Mouse (Mus musculus) A20 (cell line): ENCODE data around the gene Tmem144.

Experiments
- DNase-seq: peaks from one replicate; pipeline ENCODE4 v3.0.0-alpha.2; 2011; ENCODE audit warnings: low read depth, low spot score

Gene Tmem144

GRCm38 (mm10) chr3:79852654-79853166 is at the start of gene Tmem144:
Gene Tmem144 (minus strand): TSS chr3:79852773.
- no peak for DNase-seq

DNA sequence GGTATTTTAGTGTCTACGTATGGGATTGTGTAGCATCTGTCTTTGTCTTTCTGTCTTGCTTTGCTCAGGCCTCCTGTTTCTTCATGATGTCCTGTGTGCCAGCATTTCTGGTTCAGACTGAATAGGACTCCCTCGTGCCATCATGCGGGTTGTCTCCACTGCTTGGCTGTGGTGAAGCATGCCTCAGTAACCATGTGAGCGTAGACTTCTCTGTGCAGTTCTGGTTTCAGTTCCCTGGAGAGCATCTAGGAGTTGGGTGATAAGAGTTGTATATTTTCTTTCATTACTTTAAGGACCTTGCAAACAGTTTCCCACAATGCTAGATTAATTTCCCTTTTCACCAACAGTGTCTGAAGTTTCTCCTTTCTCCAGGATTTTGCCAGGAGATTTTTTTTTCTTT is 49.2 kb upstream of the Tmem144 start:
- DNase-seq, result peak; percentile 11

DNA sequence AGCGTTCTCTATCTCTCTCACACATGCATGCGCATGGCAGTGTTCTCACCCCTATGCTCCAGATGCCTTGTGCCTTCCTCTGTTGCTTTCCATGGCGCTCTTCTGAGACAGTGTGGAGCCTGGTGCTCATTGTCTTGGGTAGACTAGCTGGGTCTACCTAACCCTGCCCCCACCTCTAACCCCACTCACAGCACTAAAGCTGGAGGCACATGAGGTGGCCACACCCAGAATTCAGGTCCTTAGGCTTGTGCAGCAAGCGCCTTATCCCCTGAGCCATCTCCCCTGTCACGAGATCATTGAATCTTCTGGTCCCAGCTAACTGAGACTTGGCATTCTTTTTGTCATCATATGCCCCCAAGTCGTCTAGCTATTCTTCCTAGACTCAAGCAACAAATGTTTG is 48.7 kb upstream of the Tmem144 start:
- DNase-seq, result no peak

- no peak for DNase-seq
These were observed 47.9 kb upstream of the Tmem144 start for GRCm38 (mm10) chr3:79900502-79900901.

- DNase-seq, result no peak
These were observed 47.3 kb upstream of the Tmem144 start for GRCm38 (mm10) chr3:79899906-79900305.

- no peak for DNase-seq
These were observed 45.9 kb upstream of the Tmem144 start for GRCm38 (mm10) chr3:79898514-79898913.

GRCm38 (mm10) chr3:79897534-79898370 is 45.2 kb upstream of the Tmem144 start:
- no peak for DNase-seq

- DNase-seq, result no peak
These were observed 35.4 kb upstream of the Tmem144 start for GRCm38 (mm10) chr3:79887966-79888365.

GRCm38 (mm10) chr3:79887161-79887855 is 34.7 kb upstream of the Tmem144 start:
- DNase-seq, result no peak

GRCm38 (mm10) chr3:79886357-79887091 is 34.0 kb upstream of the Tmem144 start:
- peak; percentile 16 for DNase-seq

DNA sequence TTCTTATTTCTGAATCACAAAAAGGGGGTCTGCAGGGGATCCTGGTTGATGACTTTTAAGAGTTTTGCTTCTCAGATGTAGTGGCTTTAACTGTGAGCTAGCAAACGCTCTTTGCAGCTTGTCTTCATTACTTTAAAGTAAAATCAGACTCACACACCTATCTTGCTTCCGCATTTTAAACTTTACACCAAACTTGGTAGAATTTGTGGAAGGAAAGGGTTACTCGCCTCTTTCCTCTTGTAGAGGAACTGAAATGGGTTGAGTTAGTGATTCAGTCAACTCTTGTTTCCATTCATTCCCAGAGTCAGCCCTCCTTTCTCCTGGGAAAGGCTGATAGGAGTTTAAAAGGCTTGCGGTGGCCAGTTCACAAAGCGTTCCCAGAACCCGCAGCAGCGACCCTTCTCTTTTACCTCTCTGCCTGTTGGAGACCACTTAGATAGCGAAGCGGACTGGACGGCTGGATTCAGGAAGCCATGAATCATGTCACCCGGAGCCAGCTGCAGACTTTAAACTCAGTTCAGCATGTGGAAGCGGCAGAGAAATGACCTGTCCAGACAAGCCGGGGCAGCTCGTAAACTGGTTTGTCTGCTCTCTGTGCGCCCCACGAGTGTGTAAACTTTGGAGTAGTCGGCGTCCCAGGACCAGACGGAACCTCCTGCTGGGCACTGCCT is 33.2 kb upstream of the Tmem144 start:
- no peak for DNase-seq

GRCm38 (mm10) chr3:79884761-79885189 is 32.2 kb upstream of the Tmem144 start:
- peak; percentile 30 for DNase-seq

DNA sequence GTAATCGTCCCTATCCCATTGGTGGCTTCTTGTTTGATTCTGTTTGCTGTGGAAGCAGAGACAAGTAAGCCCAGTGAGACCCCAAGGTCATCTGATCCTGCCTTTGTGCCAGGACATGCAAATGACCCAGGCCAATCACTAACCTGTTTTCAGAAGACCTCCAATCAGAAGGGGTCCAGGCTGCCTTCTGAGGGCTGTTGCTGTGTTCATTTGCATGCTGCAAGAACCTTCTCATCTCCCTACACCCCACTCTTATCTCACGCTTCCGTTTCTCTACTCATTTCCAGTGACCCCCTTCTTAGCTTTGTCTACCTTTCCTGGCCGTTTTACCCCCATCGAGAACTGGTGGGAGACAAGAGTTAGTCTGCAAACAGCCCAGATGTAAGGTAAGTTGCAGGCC is 31.7 kb upstream of the Tmem144 start, which contains the start of gene Fam198b:
Gene Fam198b (plus strand): TSS at position 229 of the 400 bp plus-strand sequence.
- DNase-seq, result no peak

DNA sequence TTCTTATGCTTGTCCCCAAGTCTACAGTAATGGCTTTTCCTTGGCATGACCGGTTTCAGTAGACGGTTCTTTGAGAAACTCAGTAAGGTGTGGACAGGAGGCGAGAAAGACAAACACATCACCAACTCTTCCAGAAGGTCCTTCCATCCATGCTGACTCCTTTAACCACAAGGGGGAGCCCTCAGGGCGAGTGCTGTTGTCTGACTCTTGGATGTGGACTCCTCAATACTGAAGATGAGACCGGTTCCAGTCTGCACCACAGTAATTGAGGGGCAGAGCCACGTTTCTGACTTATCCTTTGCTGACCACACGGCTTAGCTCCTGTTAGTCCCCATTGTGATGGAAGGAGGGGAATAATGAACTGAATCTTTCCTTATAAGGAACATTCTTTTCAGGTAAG is 30.5 kb upstream of the Tmem144 start:
- peak; percentile 54 for DNase-seq

GRCm38 (mm10) chr3:79881645-79882044 is 29.1 kb upstream of the Tmem144 start:
- no peak for DNase-seq

DNA sequence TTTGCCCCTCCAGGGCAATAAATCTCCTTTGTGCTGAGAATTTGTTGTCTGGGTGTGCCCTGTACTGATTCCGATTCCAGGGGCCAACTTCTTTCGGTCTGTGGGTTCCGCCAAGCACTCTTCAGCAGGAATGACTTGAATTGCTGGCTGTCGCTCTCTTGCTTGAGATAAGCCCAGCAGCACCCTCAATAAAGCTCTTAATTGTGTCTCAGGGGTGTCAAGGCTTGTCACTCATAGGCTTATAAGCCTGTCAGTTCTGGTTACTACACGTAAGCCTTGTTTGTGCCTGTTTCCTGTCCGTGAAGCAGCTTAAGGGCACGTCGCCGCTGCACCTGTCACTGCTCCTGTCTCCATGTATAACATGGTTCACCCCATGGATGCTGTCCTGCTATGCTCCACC is 26.7 kb upstream of the Tmem144 start:
- no peak for DNase-seq

- no peak for DNase-seq
These were observed 25.8 kb upstream of the Tmem144 start for GRCm38 (mm10) chr3:79878350-79878749.

DNA sequence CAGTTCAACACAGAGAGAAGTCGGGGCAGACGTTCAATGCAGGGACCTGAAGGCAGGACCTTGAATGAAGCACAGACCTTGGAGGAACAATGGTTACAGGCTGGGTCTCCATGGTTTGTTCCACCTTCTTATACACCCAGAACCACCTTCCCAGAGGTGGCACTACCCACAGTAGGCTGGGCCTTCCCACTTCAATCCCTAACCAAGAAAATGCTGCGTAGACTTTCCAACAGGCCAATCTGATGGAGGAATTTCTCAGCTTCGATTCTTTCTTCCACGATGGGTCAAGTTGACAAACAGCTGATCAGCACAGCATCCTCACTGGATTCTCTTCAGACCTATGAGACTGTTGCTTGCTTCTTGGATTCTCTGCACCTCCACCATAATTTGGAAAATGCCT is 22.9 kb upstream of the Tmem144 start:
- DNase-seq, result no peak

DNA sequence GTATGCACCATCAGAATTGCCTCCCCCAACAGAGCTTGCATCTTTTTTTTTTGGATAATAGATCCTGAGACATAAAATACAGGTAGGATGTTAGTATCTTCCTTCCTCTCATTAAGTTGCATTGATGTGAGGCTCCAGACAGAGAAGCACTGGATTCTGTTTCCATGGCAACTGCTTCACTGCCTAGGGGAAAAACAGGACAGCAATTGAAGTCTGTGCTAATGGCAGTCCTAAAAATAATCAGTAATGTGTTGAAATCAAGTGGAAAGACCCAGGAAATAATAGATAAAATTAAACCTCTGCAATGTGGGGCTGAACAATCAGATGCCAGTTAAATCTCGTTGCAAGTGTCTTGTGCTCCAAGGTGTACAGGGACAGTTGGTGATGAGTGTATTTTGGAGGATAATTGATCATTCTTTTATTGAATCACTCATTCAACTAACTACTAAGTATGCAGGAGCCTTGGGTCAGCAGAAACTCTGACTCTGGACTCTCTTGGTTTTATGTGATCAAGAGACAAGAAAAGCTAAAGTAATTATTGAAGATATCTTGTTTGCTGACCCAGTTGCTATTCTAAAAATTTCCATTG is 14.6 kb upstream of the Tmem144 start:
- no peak for DNase-seq

GRCm38 (mm10) chr3:79866526-79866925 is 14.0 kb upstream of the Tmem144 start:
- DNase-seq, result no peak

GRCm38 (mm10) chr3:79866089-79866488 is 13.5 kb upstream of the Tmem144 start:
- DNase-seq, result no peak
